8 mouse cellular contexts compared by ENCODE assay signal in genomic region chr17:17623221-17623889, GRCm38 (mm10). TPM values are rescaled to one million over a fixed set of nuclear protein-coding genes. Genes with fewer than 3 reads are reported as not detected.
DNase-seq lines count a peak whose midpoint lies in the region; ATAC-seq and TF ChIP-seq lines count a peak whose summit lies in the region.

No protein-coding gene starts in this region.

- peaks cover 7% of the 10 kb centered on the region for H3K4me1 ChIP-seq in heart, adult 2 months (ENCODE audit: control insufficient read depth, insufficient read depth, low read length)
- H3K4me1 ChIP-seq in CH12.LX (ENCODE audit: control insufficient read depth in 1 of 2, insufficient read depth in 2 of 2): peaks cover 0 to 11% of the 10 kb centered on the region in 2 experiments; a peak in 2 of 4 replicates
- H3K4me1 ChIP-seq in forebrain, embryonic 14.5 days (ENCODE audit: control insufficient read depth, insufficient read depth, low read length): peaks cover 13% of the 10 kb centered on the region; the same call in 1 of the 2 replicates
- peaks cover 36% of the 10 kb centered on the region for H3K4me1 ChIP-seq in liver, embryonic 15.5 days (replicated peaks)

- no peak for TF ChIP-seq EP300 in heart, adult 2 months (IDR thresholded peaks at IDR 0.05; ENCODE audit: insufficient read depth, low read depth, low read length)
- no peak for TF ChIP-seq EP300 in CH12.LX (IDR thresholded peaks at IDR 0.05; ENCODE audit: low read length)

- peak overlapping the region; percentile 99 for H3K27ac ChIP-seq in heart, adult 2 months
- H3K27ac ChIP-seq in CH12.LX (ENCODE audit: insufficient read depth, low read depth): peak overlapping the region; percentile 78
- H3K27ac ChIP-seq in forebrain, embryonic 14.5 days (ENCODE audit: low read depth, low read length): peak overlapping the region; percentile 100
- H3K27ac ChIP-seq in liver, embryonic 15.5 days (replicated peaks): peak overlapping the region; percentile 99

- H3K9me3 ChIP-seq in CH12.LX (replicated peaks; ENCODE audit: low read length): peaks cover 2% of the 10 kb centered on the region
- no peaks in the 10 kb centered on the region for H3K9me3 ChIP-seq in forebrain, embryonic 14.5 days (replicated peaks; ENCODE audit: control insufficient read depth, low read length)
- no peaks in the 10 kb centered on the region for H3K9me3 ChIP-seq in liver, embryonic 15.5 days (replicated peaks)

- intact Hi-C loops in heart, adult 2 months (cut with DNase I): loop anchor here (2.0 to 10.0 kb wide), 3 partner anchors 15 to 214 kb away; no protein-coding TSS in a partner anchor

- peak overlapping the region; percentile 98 for H3K4me3 ChIP-seq in heart, adult 2 months
- peak overlapping the region; percentile 93 to 96 (median 93) for H3K4me3 ChIP-seq in CH12.LX (replicated peaks in 1 of 3; ENCODE audit: low read depth in 2 of 3, low read length in 2 of 3, poor library complexity in 1 of 3)
- H3K4me3 ChIP-seq in forebrain, embryonic 14.5 days (ENCODE audit: low read depth, low read length): peak overlapping the region; percentile 98
- H3K4me3 ChIP-seq in liver, embryonic 15.5 days (replicated peaks): peak overlapping the region; percentile 89

- peaks cover 18% of the 10 kb centered on the region for H3K36me3 ChIP-seq in heart, adult 2 months (ENCODE audit: control insufficient read depth, insufficient read depth, low read length)
- H3K36me3 ChIP-seq in CH12.LX (replicated peaks in 1 of 2; ENCODE audit: control insufficient read depth in 1 of 2, insufficient read depth in 1 of 2, low read length in 1 of 2): no peaks in the 10 kb centered on the region
- no peaks in the 10 kb centered on the region for H3K36me3 ChIP-seq in forebrain, embryonic 14.5 days (ENCODE audit: control insufficient read depth, insufficient read depth, low read length)
- H3K36me3 ChIP-seq in liver, embryonic 15.5 days (replicated peaks): no peaks in the 10 kb centered on the region

- H3K4me2 ChIP-seq in CH12.LX (ENCODE audit: insufficient read depth, low read depth, poor library complexity, severe bottlenecking): peak overlapping the region; percentile 62
- H3K4me2 ChIP-seq in forebrain, embryonic 14.5 days (ENCODE audit: low read length): peak overlapping the region; percentile 77
- peak overlapping the region; percentile 94 for H3K4me2 ChIP-seq in liver, embryonic 15.5 days

- no peak for TF ChIP-seq CTCF in heart, adult 2 months (IDR thresholded peaks at IDR 0.05)
- no peak for TF ChIP-seq CTCF in CH12.LX (conservative IDR thresholded peaks at IDR 0.05 in 1 of 2, IDR thresholded peaks at IDR 0.05 in 1 of 2; ENCODE audit: low read depth in 2 of 2, low read length in 2 of 2)

- ATAC-seq in forebrain, embryonic 14.5 days: no peak
- no peak for ATAC-seq in liver, embryonic 15.5 days (ENCODE audit: insufficient read depth)

- peaks cover 2% of the 10 kb centered on the region; the same call in 1 of the 2 replicates for H3K79me2 ChIP-seq in heart, adult 2 months (replicated peaks; ENCODE audit: control insufficient read depth, insufficient read depth, low read length)
- peaks cover 37% of the 10 kb centered on the region for H3K79me2 ChIP-seq in CH12.LX (replicated peaks; ENCODE audit: control insufficient read depth, extremely low read depth, insufficient read depth, poor library complexity, severe bottlenecking)

- H3K27me3 ChIP-seq in heart, adult 2 months (ENCODE audit: control insufficient read depth, insufficient read depth, low read length): no peaks in the 10 kb centered on the region
- H3K27me3 ChIP-seq in CH12.LX (replicated peaks): no peaks in the 10 kb centered on the region
- H3K27me3 ChIP-seq in forebrain, embryonic 14.5 days (replicated peaks; ENCODE audit: control insufficient read depth, insufficient read depth, low read length): no peaks in the 10 kb centered on the region
- no peaks in the 10 kb centered on the region for H3K27me3 ChIP-seq in liver, embryonic 15.5 days

- DNase-seq in heart, adult 2 months: no peak
- DNase-seq in heart, postnatal 4 days: no peak
- DNase-seq in CH12.LX (ENCODE audit: extremely low read depth): no peak
- DNase-seq in forebrain, embryonic 14.5 days (ENCODE audit: low spot score): peak; percentile 23
- DNase-seq in gastrocnemius, adult 8-10 months (ENCODE audit: low spot score in 2 of 2): no peak
- no peak for DNase-seq in cerebellum, adult 11 months
- DNase-seq in adrenal gland, postnatal 36 days: no peak

- dilution Hi-C loops in CH12.LX (cut with MboI; ENCODE audit: extremely low pct_ligation_motif_present, extremely low pct_unique_long_range_greater_than_20kb, low sequenced_read_pairs): no loop called here

- WGBS in heart, adult 2 months: 3% methylated on average over 7 of the region's 7 CpGs
- 1% methylated on average over 7 of the region's 7 CpGs for whole genome bisulfite sequencing in forebrain, embryonic 14.5 days
- WGBS in liver, embryonic 15.5 days (ENCODE audit: insufficient replicate concordance): 3% methylated on average over 7 of the region's 7 CpGs

- no peak for TF ChIP-seq POLR2A in heart, adult 2 months (IDR thresholded peaks at IDR 0.05; ENCODE audit: insufficient read depth, low read depth, low read length)
- TF ChIP-seq POLR2A in CH12.LX (IDR thresholded peaks at IDR 0.05; ENCODE audit: low read depth, low read length): no peak

- no peak for TF ChIP-seq RAD21 in CH12.LX (IDR thresholded peaks at IDR 0.05; ENCODE audit: low read depth, low read length)

- H3K9ac ChIP-seq in heart, adult 2 months (ENCODE audit: low read depth, low read length): peak overlapping the region; percentile 94
- H3K9ac ChIP-seq in CH12.LX (ENCODE audit: insufficient read depth, low read depth): peak overlapping the region; percentile 90
- H3K9ac ChIP-seq in forebrain, embryonic 14.5 days (ENCODE audit: low read length): peak overlapping the region; percentile 97
- peak overlapping the region; percentile 90 for H3K9ac ChIP-seq in liver, embryonic 15.5 days

- in situ Hi-C loops in CH12.LX (cut with MboI; ENCODE audit: low pct_ligation_motif_present, low pct_unique_long_range_greater_than_20kb, low sequenced_read_pairs): no loop called here

TF ChIP-seq in CH12.LX, 34 proteins besides CTCF, POLR2A, EP300 and RAD21:
- peak; percentile 18 for TF ChIP-seq CHD1 (IDR thresholded peaks at IDR 0.05; ENCODE audit: low read depth, low read length)
- no peak for TF ChIP-seq JUN (IDR thresholded peaks at IDR 0.05; ENCODE audit: insufficient read depth, low read depth, low read length)

RNA-seq across cellular contexts. Expression of gene Lnpep, which starts 1.5 kb away (rescaled TPM):
- 100 to 1,000 TPM; 139 to 184 TPM for total RNA-seq in heart, adult 2 months (2021)
- polyA plus RNA-seq in heart, adult 2 months (2012; rRNA removed): 17.5 and 41.0 TPM in 2 replicates
- 100 to 1,000 TPM; 134 to 135 TPM for total RNA-seq in heart, postnatal 4 days (2021)
- total RNA-seq in CH12.LX (2012; rRNA removed) (34.6 and 36.5 TPM in 2 replicates), CH12.LX (2014; rRNA removed) (33.6 and 36.6 TPM in 2 replicates)
- polyA plus RNA-seq in CH12.LX (2012; ENCODE audit: insufficient read length, low read depth): 19.1 and 40.8 TPM in 2 replicates
- polyA plus RNA-seq in forebrain, embryonic 14.5 days (2014; fragmentation: Nextera tagmentation; extraction: Ambion mirVana): 5.2 and 8.3 TPM in 2 replicates
- polyA plus RNA-seq in liver, embryonic 15.5 days (2015; fragmentation: Nextera tagmentation; extraction: Ambion mirVana): 2.8 and 2.9 TPM in 2 replicates
- 10 to 100 TPM; 53.7 to 68.4 (median 63.0) TPM for total RNA-seq in gastrocnemius, adult 8-10 months (2022)
- total RNA-seq in adrenal gland, postnatal 36 days (2021): 100 to 1,000 TPM; 120 to 150 TPM
